Mouse (Mus musculus): ENCODE measurements around the gene Zfp990.
A peak's percentile ranks its signal among the peaks of the same experiment; 100 is the strongest.
"Not testable (repeated sequence)": the region's sequence is repeated elsewhere in the genome, so short reads cannot be mapped to it uniquely, and the experiment has no call there.

The Zfp990 gene

DNA sequence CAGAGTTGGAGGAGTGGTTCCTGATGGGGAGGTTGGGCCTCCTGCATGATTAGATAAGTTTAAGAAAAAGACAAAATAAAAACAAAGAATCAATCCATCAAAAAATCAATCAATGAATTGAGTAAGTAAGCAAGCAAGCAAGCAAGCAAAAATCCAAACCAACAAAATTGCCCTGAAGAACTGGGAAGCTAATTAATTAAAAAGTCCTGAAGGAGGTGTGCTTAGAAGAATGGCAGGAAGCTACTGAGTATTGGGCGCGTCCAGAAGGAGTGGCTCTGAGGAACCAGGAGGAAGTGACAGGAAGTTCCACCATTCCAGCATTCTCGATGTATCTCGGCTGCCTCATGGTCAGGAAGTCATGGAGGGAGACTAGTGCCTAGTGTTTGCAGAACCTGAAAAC, at the start of gene Zfp990:
Gene Zfp990 (plus strand): TSS at position 301 of the 400 bp plus-strand sequence.
- DNase-seq, result not testable (repeated sequence)

DNA sequence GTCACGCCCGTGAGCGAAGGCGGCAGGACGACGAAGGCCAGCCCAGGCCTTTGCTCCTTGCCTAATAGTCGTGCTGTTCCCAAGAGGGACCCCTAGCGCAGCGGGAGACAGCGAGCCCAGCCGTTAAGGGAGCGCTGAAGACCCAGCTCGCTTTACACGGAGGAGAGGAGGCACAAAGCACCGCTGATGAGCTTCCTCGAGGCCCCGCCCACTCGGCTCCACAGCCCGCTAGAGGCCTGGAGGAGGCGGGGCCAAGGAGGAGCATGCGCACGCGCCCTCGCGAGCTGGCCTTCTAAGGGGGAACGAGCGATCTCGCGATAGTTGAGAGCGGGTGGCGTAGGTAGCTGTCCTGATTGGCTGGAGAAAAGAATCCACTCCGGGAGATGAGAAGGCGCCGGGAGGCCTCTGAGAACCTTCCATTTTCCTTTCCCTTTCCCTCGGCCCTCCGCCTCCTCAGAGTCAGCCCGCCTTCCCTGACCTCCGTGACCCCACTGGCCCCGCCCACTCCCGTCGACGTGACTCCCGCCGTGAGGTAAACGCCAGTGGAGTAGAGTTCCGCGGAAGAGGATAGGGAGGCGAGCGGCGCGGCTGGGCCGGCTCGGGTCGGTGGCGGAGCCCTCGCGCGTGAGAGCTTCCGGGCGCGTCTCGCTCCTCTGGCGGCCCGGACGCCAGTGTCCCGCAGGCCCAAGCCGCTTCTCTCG, 46.9 kb upstream of the Zfp990 start:
- DNase-seq, result peak; percentile 21

DNA sequence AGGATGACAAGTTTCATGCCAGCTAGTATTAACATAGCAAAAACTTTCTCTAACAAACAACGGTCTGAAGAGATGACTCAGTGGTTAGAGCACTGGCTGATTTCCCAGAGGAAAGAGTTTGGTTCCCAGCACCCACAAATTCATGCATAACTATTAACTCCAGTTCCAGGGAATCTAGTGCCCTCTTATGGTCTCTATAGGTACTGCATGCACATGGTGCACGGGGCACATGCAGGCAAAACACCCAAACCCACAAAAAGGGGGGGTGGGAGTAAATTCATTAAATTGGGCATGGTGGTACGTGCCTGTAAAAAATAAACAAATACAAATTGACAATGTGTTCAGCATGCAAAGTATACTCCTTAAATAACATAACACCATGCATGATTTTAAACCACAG, 32.4 kb upstream of the Zfp990 start:
- no peak for DNase-seq

- DNase-seq, result not testable (repeated sequence)
These were observed 29.9 kb upstream of the Zfp990 start for GRCm38 (mm10) chr4:145480699-145481098.

DNA sequence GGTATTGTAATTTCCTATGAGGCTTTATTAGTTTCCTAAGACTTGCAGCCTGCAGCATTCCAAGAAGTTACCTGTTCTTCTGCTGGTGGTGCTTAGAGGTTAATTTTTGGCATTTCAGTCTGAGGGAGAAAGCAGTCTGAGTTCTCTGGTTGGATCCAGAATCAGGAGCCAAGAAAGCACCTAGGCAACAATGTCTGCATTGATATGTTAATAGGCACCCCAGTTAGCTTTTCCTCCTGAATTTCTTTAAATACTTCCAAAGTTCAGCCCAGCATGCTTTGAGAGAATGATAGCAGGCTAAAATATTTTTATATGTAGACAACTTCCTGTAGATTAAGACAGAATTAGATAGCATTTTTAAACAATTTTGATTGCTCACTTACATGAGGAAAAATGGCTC, 21.2 kb upstream of the Zfp990 start:
- no peak for DNase-seq

DNA sequence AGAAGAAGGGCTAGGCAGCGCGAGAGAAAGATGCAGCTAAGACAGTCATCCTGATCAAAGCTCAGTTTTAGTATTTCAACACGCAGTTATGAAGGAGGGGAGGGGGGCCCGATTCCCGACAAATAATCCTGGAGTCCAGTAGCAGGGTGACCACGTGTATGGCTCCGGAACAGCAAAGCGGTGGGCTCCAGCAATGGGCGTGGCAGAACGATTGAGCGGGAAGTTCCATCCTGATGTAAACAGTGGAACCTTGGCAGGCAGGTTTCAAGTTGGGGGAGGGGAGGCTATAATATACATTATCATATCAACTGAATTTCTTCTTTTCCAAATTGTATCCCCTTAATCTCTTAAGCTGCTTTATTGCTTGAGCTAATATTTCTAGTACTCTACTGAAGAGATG, 18.4 kb upstream of the Zfp990 start:
- DNase-seq, result no peak

GRCm38 (mm10) chr4:145493316-145493715, 17.2 kb upstream of the Zfp990 start:
- DNase-seq, result not testable (repeated sequence)

- not testable (repeated sequence) for DNase-seq
These were observed 4.1 kb downstream of the Zfp990 start for GRCm38 (mm10) chr4:145514637-145515036.

GRCm38 (mm10) chr4:145515776-145516565, 5.4 kb downstream of the Zfp990 start:
- DNase-seq, result not testable (repeated sequence)

GRCm38 (mm10) chr4:145517391-145517790, 6.8 kb downstream of the Zfp990 start:
- not testable (repeated sequence) for DNase-seq

DNA sequence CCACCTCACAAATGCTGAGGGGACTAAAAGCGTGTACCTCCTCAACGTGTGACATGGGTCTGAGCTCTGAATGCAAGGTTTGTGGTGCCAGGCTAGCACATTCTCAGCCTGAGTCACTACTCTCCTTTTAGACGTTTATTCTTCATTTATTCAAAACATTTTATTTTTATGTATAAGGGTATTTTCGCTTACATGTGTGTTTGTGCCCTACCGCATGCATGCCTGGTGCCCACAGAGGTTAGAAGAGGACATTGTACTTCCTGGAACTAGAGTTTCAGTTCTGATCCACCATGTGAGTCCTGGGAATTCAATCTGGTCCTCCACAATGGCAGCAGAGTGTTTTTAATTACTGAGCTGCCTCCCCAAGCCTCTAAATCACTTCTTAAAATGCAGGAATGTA, 33.3 kb downstream of the Zfp990 start:
- DNase-seq, result not testable (repeated sequence)

DNA sequence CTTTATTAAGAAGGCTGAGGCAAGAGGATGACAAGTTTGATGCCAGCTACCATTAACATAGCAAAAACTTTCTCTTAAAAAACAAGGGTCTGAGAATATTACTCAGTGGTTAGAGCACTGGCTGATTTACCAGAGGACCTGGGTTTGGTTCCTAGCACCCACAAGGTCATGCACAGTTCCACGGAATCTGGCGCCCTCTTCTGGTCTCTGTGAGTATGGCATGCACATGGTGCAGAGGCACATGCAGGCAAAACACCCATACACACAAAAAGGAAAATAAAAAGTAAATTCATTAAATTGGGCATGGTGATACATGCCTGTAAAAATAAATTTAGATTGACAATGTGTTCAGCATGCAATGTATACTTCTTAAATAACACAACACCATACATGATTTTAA, 34.5 kb downstream of the Zfp990 start:
- not testable (repeated sequence) for DNase-seq

DNA sequence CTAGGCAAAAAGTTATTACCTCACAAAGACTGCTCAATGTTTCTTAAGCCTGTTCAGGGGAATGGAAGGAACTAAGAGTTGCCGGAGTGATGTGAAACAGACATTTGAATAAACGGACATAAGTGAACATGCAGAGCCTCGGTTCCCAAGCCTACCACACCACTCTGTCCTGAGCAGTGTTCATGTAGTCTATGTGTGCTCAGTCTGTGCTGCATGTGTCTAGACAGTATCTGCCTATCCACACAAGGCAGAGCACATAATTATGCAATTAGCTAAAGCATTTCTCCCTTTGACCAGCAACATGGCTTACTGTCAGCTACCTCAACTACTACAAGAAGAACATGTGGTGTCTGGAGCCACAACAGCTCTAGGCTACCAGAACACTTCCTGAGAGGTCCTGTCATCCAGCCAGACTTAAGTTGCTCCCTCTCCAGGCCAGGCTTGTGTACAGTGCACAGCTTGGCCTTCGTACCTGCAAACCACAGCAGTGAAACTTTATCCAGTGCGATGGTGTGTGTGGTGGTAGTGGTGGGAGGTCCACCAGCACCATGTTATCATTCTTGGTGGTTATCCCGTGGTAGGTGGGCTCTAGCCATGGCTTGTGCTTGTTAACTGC, 35.3 kb downstream of the Zfp990 start:
- DNase-seq, result not testable (repeated sequence)

GRCm38 (mm10) chr4:145546477-145546876, 35.9 kb downstream of the Zfp990 start:
- DNase-seq, result not testable (repeated sequence)

DNA sequence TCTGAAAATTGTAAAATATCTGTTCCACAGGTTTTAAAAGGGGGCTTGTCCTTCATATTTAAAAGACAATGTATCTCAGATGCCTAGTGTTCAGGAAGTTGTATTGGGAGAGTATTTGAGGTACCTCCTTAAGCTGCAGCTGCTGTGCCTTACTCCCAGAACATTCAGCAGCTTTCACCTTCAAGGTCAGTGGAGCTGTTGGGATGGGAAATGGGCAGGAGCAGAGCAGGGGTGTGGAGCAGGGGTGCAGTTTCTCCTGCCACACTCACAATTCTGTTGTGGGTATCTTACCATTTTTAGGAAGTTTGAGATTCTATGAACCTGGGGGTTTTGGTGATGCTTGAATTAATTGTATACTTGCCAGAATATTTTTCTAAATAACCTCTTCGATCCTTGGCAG, 46.1 kb downstream of the Zfp990 start:
- no peak for DNase-seq

GRCm38 (mm10) chr4:145559505-145560099, 49.0 kb downstream of the Zfp990 start:
- no peak for DNase-seq

- peak; percentile 7 for DNase-seq
These were observed 53.7 kb downstream of the Zfp990 start for GRCm38 (mm10) chr4:145564111-145564821.

- not testable (repeated sequence) for DNase-seq
These were observed 59.9 kb downstream of the Zfp990 start for GRCm38 (mm10) chr4:145570461-145570860.

GRCm38 (mm10) chr4:145576623-145577022, 66.1 kb downstream of the Zfp990 start:
- not testable (repeated sequence) for DNase-seq

- not testable (repeated sequence) for DNase-seq
These were observed 69.8 kb downstream of the Zfp990 start for GRCm38 (mm10) chr4:145580333-145580732.

- DNase-seq, result peak; percentile 44
These were observed 74.5 kb downstream of the Zfp990 start, which contains the start of gene Gm13212 for GRCm38 (mm10) chr4:145585078-145585477. Gm13212 (plus strand) TSS chr4:145585166.

- not testable (repeated sequence) for DNase-seq
These were observed 75.5 kb downstream of the Zfp990 start for GRCm38 (mm10) chr4:145586046-145586445.

Measured in liver (tissue).